Mouse (Mus musculus): ENCODE results near the gene Spata18. TPM values are rescaled to one million over a fixed set of nuclear protein-coding genes. Genes with fewer than 3 reads are reported as not detected.
A peak's percentile ranks its signal among the peaks of the same experiment; 100 is the strongest.

Gene Spata18
- polyA plus RNA-seq, 1 experiment from 2014 or later = 0.13 TPM

- H3K4me2 ChIP-seq = no peak overlapping the region
- ATAC-seq (ENCODE audit: low FRiP score) = no peak
- no peaks in the 10 kb centered on the region for H3K9me3 ChIP-seq
These were observed 20.1 kb upstream of the Spata18 start for GRCm38 (mm10) chr5:73631001-73631558.

GRCm38 (mm10) chr5:73632291-73632690 is 18.9 kb upstream of the Spata18 start, which contains the start of gene Lrrc66:
Gene Lrrc66 (minus strand): TSS chr5:73632526.
- no peaks in the 10 kb centered on the region for H3K27me3 ChIP-seq
- peaks cover 22% of the 10 kb centered on the region for H3K36me3 ChIP-seq (replicated peaks)
- no peak within 1 kb of the TSS for H3K4me2 ChIP-seq
- H3K4me1 ChIP-seq = peaks cover 9% of the 10 kb centered on the region
- ATAC-seq (ENCODE audit: low FRiP score) = no peak
- H3K27ac ChIP-seq = no peak within 1 kb of the TSS
- H3K9ac ChIP-seq = no peak within 1 kb of the TSS
- no peaks in the 10 kb centered on the region for H3K9me3 ChIP-seq
- H3K4me3 ChIP-seq (replicated peaks) = no peak within 1 kb of the TSS
- 73% methylated on average over 8 of the region's 8 CpGs for WGBS

More at GRCm38 (mm10) chr5:73631001-73631558, 20.1 kb upstream of the Spata18 start:
- Histone ChIP-seq H3K9ac (no peak overlapping the region), H3K4me1 (peaks cover 9% of the 10 kb centered on the region), H3K4me3 (replicated peaks) (no peak overlapping the region), H3K27ac (no peak overlapping the region), H3K36me3 (replicated peaks) (peaks cover 22% of the 10 kb centered on the region), H3K27me3 (no peaks in the 10 kb centered on the region)
- 32% methylated on average over 10 of the region's 10 CpGs for WGBS

GRCm38 (mm10) chr5:73633141-73633540 is 18.0 kb upstream of the Spata18 start:
- ATAC-seq (ENCODE audit: low FRiP score) = peak; percentile 36; the same call in 1 of the 2 replicates
- no peak overlapping the region for H3K27ac ChIP-seq
- no peaks in the 10 kb centered on the region for H3K27me3 ChIP-seq
- H3K4me2 ChIP-seq = no peak overlapping the region
- H3K36me3 ChIP-seq (replicated peaks) = peaks cover 22% of the 10 kb centered on the region
- H3K4me3 ChIP-seq (replicated peaks) = no peak overlapping the region
- no peaks in the 10 kb centered on the region for H3K9me3 ChIP-seq
- peaks cover 9% of the 10 kb centered on the region for H3K4me1 ChIP-seq
- no peak overlapping the region for H3K9ac ChIP-seq
- WGBS = 59% methylated on average over 8 of the region's 8 CpGs

- no peak overlapping the region for H3K9ac ChIP-seq
- peak; percentile 79 for ATAC-seq (ENCODE audit: low FRiP score)
- H3K4me2 ChIP-seq = no peak overlapping the region
- H3K27me3 ChIP-seq = no peaks in the 10 kb centered on the region
- H3K9me3 ChIP-seq = no peaks in the 10 kb centered on the region
- H3K27ac ChIP-seq = no peak overlapping the region
- H3K4me3 ChIP-seq (replicated peaks) = no peak overlapping the region
- peaks cover 39% of the 10 kb centered on the region for H3K36me3 ChIP-seq (replicated peaks)
- WGBS = 48% methylated on average over 8 of the region's 8 CpGs
- H3K4me1 ChIP-seq = no peaks in the 10 kb centered on the region
These were observed 13.7 kb upstream of the Spata18 start for GRCm38 (mm10) chr5:73637337-73638107.

- H3K27me3 ChIP-seq = peaks cover 4% of the 10 kb centered on the region; the same call in 1 of the 2 replicates
- H3K4me2 ChIP-seq = no peak overlapping the region
- ATAC-seq (ENCODE audit: low FRiP score) = no peak
- no peaks in the 10 kb centered on the region for H3K9me3 ChIP-seq
- H3K36me3 ChIP-seq (replicated peaks) = peaks cover 16% of the 10 kb centered on the region
- no peak overlapping the region for H3K9ac ChIP-seq
- no peaks in the 10 kb centered on the region for H3K4me1 ChIP-seq
- WGBS = 96% methylated on average over 3 of the region's 3 CpGs
- no peak overlapping the region for H3K4me3 ChIP-seq (replicated peaks)
- H3K27ac ChIP-seq = no peak overlapping the region
These were observed 10.1 kb upstream of the Spata18 start for GRCm38 (mm10) chr5:73641058-73641457.

- ATAC-seq (ENCODE audit: low FRiP score) = no peak; the same call in 1 of the 2 replicates
- Histone ChIP-seq H3K9me3 (no peaks in the 10 kb centered on the region), H3K27me3 (peaks cover 10% of the 10 kb centered on the region), H3K9ac (no peak overlapping the region), H3K4me1 (peaks cover 8% of the 10 kb centered on the region; the same call in 1 of the 2 replicates), H3K4me3 (replicated peaks) (no peak overlapping the region), H3K36me3 (replicated peaks) (peaks cover 16% of the 10 kb centered on the region), H3K4me2 (no peak overlapping the region), H3K27ac (no peak overlapping the region)
- WGBS = 81% methylated on average over 4 of the region's 4 CpGs
These were observed 9.1 kb upstream of the Spata18 start for GRCm38 (mm10) chr5:73642091-73642490.

GRCm38 (mm10) chr5:73647261-73647900 is 3.8 kb upstream of the Spata18 start, which contains the start of gene Sgcb:
Gene Sgcb (minus strand): TSS chr5:73647790.
- Histone ChIP-seq H3K4me3 (replicated peaks) (peak within 1 kb of the TSS; percentile 90), H3K4me1 (peaks cover 35% of the 10 kb centered on the region), H3K27me3 (peaks cover 57% of the 10 kb centered on the region), H3K36me3 (replicated peaks) (no peaks in the 10 kb centered on the region; the same call in 1 of the 2 replicates), H3K27ac (no peak within 1 kb of the TSS), H3K9ac (peak within 1 kb of the TSS; percentile 85), H3K9me3 (no peaks in the 10 kb centered on the region), H3K4me2 (peak within 1 kb of the TSS; percentile 81)
- under 1% methylated on average over 55 of the region's 62 CpGs for WGBS
- ATAC-seq (ENCODE audit: low FRiP score) = peak; percentile 92

- 0 out of 2 replicates have a peak overlapping the region, but pooled peaks have one; percentile 1 for H3K9ac ChIP-seq
- peak overlapping the region; percentile 83 for H3K4me2 ChIP-seq
- no peaks in the 10 kb centered on the region for H3K9me3 ChIP-seq
- H3K27me3 ChIP-seq = peaks cover 80% of the 10 kb centered on the region
- H3K4me3 ChIP-seq (replicated peaks) = peak overlapping the region; percentile 45
- H3K27ac ChIP-seq = no peak overlapping the region
- H3K4me1 ChIP-seq = peaks cover 35% of the 10 kb centered on the region
- WGBS = 2% methylated on average over 15 of the region's 15 CpGs
- ATAC-seq (ENCODE audit: low FRiP score) = no peak
- no peaks in the 10 kb centered on the region for H3K36me3 ChIP-seq (replicated peaks)
These were observed 714 bp upstream of the Spata18 start for GRCm38 (mm10) chr5:73650365-73650964.

GRCm38 (mm10) chr5:73651855-73652201 is 649 bp downstream of the Spata18 start:
- WGBS = 1% methylated on average over 4 of the region's 4 CpGs
- H3K27me3 ChIP-seq = peaks cover 72% of the 10 kb centered on the region
- H3K4me1 ChIP-seq = peaks cover 30% of the 10 kb centered on the region
- no peak overlapping the region for H3K27ac ChIP-seq
- no peaks in the 10 kb centered on the region for H3K36me3 ChIP-seq (replicated peaks)
- peak overlapping the region; percentile 45 for H3K4me3 ChIP-seq (replicated peaks)
- no peaks in the 10 kb centered on the region for H3K9me3 ChIP-seq
- H3K9ac ChIP-seq = no peak overlapping the region
- H3K4me2 ChIP-seq = peak overlapping the region; percentile 83
- no peak for ATAC-seq (ENCODE audit: low FRiP score)

GRCm38 (mm10) chr5:73666695-73667094 is 15.5 kb downstream of the Spata18 start:
- WGBS = 88% methylated on average over 2 of the region's 2 CpGs
- Histone ChIP-seq H3K36me3 (replicated peaks) (no peaks in the 10 kb centered on the region), H3K9me3 (no peaks in the 10 kb centered on the region), H3K27me3 (0 out of 2 replicates have a peak, but pooled peaks cover 4% of the 10 kb centered on the region), H3K4me1 (no peaks in the 10 kb centered on the region), H3K9ac (no peak overlapping the region), H3K4me2 (no peak overlapping the region), H3K4me3 (replicated peaks) (no peak overlapping the region), H3K27ac (no peak overlapping the region)
- ATAC-seq (ENCODE audit: low FRiP score) = no peak

GRCm38 (mm10) chr5:73667877-73668276 is 16.7 kb downstream of the Spata18 start:
- H3K4me2 ChIP-seq = no peak overlapping the region
- no peak overlapping the region for H3K9ac ChIP-seq
- no peaks in the 10 kb centered on the region for H3K36me3 ChIP-seq (replicated peaks)
- H3K27me3 ChIP-seq = 0 out of 2 replicates have a peak, but pooled peaks cover 4% of the 10 kb centered on the region
- no peak overlapping the region for H3K27ac ChIP-seq
- WGBS = 86% methylated on average over 2 of the region's 2 CpGs
- no peak for ATAC-seq (ENCODE audit: low FRiP score)
- no peaks in the 10 kb centered on the region for H3K4me1 ChIP-seq
- no peak overlapping the region for H3K4me3 ChIP-seq (replicated peaks)
- no peaks in the 10 kb centered on the region for H3K9me3 ChIP-seq

GRCm38 (mm10) chr5:73669386-73669785 is 18.2 kb downstream of the Spata18 start:
- no peak overlapping the region for H3K27ac ChIP-seq
- H3K27me3 ChIP-seq = 0 out of 2 replicates have a peak, but pooled peaks cover 4% of the 10 kb centered on the region
- H3K4me2 ChIP-seq = peak overlapping the region; percentile 32
- H3K4me3 ChIP-seq (replicated peaks) = no peak overlapping the region
- no peaks in the 10 kb centered on the region for H3K4me1 ChIP-seq
- WGBS = 56% methylated on average over 26 of the region's 26 CpGs
- ATAC-seq (ENCODE audit: low FRiP score) = no peak
- no peaks in the 10 kb centered on the region for H3K36me3 ChIP-seq (replicated peaks)
- no peaks in the 10 kb centered on the region for H3K9me3 ChIP-seq
- H3K9ac ChIP-seq = no peak overlapping the region

All from forebrain, embryonic 12.5 days (tissue).